Mouse (Mus musculus) heart, postnatal 0 days (tissue): ENCODE data around the gene Slx1b.

Source experiments
- CTCF ChIP-seq: IDR thresholded peaks from 2 replicates; pipeline ENCODE4 v1.5.1; 2016; ENCODE audit warnings: antibody characterized with exemption, control low read depth, low read depth
- EP300 ChIP-seq: IDR thresholded peaks from 2 replicates; pipeline ENCODE4 v1.6.1; 2016; ENCODE audit warnings: antibody characterized with exemption, low read depth

GRCm38 (mm10) chr7:126718787-126719337 lies 23.3 kb upstream of the Slx1b start:
- no peak for TF ChIP-seq CTCF
- TF ChIP-seq EP300 = no peak
